Mouse (Mus musculus): Measurements from ENCODE around the gene Best3.
"Not testable (repeated sequence)": the region's sequence is repeated elsewhere in the genome, so short reads cannot be mapped to it uniquely, and the experiment has no call there.

Gene Best3

DNA sequence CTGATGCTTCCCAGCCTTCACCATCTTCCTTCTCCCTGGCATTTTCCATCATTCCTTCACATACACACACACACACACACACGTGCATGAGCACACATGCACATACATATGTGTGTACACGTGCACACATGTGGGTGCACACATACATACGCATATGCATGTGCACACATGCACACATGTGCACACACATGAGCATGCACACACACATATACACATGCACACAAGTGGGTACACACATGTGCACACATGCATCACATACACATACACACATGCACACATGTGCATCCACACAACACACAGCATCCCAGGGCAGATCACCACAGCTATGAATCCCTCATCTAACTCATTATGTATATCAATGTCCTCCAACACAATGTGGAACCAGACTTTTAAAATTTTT is 45.0 kb downstream of the Best3 start:
- Histone ChIP-seq H3K27me3 (ENCODE audit: control insufficient read depth, insufficient read depth, low read length, poor library complexity, severe bottlenecking) (no peaks in the 10 kb centered on the region), H3K36me3 (ENCODE audit: control insufficient read depth, insufficient read depth, low read length, poor library complexity, severe bottlenecking) (no peaks in the 10 kb centered on the region)
- no peak for DNase-seq (ENCODE audit: low read depth, low spot score)

GRCm38 (mm10) chr10:117033785-117034184 is 47.7 kb downstream of the Best3 start:
- Histone ChIP-seq H3K27me3 (ENCODE audit: control insufficient read depth, insufficient read depth, low read length, poor library complexity, severe bottlenecking) (no peaks in the 10 kb centered on the region), H3K36me3 (ENCODE audit: control insufficient read depth, insufficient read depth, low read length, poor library complexity, severe bottlenecking) (no peaks in the 10 kb centered on the region)
- peak; percentile 84 for DNase-seq (ENCODE audit: low read depth, low spot score)

DNA sequence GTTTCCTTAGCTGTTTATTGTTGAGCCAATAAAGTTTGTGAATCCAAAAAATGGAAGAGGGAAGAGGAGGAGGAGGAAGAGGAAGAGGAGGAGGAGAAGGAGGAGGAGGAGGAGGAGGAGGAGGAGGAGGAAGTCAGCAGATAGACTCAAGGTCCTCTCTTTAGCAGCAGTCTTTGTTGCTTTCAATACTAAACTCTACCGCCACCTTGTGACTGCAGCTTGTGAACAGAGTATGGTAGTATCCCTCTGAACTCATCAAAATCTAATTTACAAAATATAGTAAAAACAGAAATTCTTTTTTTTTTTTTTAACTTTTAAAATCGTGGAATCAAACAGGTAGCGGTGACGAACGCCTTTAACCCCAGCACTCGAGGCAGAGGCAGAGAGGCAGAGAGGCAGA is 54.2 kb downstream of the Best3 start:
- no peaks in the 10 kb centered on the region for H3K27me3 ChIP-seq (ENCODE audit: control insufficient read depth, insufficient read depth, low read length, poor library complexity, severe bottlenecking)
- no peaks in the 10 kb centered on the region for H3K36me3 ChIP-seq (ENCODE audit: control insufficient read depth, insufficient read depth, low read length, poor library complexity, severe bottlenecking)
- no peak for DNase-seq (ENCODE audit: low read depth, low spot score)

DNA sequence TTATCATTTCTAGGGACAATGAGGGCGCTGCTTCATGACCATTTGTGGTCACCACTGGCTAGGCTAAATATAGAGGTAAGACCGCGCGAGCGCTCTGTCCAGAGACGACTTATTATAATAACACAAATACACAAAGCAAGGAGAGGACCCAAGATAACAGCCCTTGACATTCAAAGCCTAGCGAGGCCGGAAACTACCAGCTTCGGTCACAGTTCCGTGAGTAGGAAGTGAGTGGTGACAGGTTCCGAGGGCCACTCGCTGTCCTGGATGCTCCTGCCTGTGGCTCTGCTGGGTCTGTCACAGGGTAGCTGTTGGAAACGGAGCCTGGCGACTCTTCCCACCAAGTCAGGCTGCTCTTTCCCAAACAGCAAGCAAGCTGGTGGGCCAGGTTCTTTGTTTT is 56.2 kb downstream of the Best3 start:
- Histone ChIP-seq H3K36me3 (ENCODE audit: control insufficient read depth, insufficient read depth, low read length, poor library complexity, severe bottlenecking) (no peaks in the 10 kb centered on the region), H3K27me3 (ENCODE audit: control insufficient read depth, insufficient read depth, low read length, poor library complexity, severe bottlenecking) (peaks cover 2% of the 10 kb centered on the region; the same call in 1 of the 2 replicates)
- no peak for DNase-seq (ENCODE audit: low read depth, low spot score)

DNA sequence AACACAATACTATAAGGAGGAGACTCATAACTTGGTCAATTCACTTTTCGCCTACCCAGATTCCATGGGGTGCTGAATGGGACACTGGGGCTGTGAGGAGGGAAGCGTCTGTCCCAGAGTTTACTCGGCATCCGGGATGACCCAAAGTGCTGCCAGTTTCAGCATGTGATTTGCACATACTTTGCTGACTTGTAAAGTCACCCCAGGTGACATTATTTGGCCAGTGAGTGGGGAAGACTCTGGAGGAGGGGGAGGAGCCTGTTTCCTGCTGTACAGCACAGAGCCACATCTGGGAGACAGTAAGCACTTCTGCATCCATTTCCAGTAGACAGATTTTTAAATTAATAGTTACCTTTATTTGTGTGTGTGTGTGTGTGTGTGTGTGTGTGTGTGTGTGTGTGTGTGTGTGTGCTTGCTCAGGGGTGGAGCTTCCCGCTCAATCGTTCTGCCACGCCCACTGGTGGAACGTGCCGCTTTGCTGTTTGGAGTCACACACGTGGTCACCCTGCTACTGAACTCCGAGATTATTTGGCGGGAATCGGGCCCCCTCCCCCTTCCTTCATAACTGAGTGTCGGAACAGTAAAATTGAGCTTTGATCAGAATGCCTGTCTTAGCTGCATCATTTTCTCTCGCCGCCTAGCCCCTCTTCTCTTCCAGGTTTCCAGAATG is 57.5 kb downstream of the Best3 start:
- H3K27me3 ChIP-seq (ENCODE audit: control insufficient read depth, insufficient read depth, low read length, poor library complexity, severe bottlenecking); H3K36me3 ChIP-seq (ENCODE audit: control insufficient read depth, insufficient read depth, low read length, poor library complexity, severe bottlenecking); DNase-seq (ENCODE audit: low read depth, low spot score): not testable (repeated sequence)

DNA sequence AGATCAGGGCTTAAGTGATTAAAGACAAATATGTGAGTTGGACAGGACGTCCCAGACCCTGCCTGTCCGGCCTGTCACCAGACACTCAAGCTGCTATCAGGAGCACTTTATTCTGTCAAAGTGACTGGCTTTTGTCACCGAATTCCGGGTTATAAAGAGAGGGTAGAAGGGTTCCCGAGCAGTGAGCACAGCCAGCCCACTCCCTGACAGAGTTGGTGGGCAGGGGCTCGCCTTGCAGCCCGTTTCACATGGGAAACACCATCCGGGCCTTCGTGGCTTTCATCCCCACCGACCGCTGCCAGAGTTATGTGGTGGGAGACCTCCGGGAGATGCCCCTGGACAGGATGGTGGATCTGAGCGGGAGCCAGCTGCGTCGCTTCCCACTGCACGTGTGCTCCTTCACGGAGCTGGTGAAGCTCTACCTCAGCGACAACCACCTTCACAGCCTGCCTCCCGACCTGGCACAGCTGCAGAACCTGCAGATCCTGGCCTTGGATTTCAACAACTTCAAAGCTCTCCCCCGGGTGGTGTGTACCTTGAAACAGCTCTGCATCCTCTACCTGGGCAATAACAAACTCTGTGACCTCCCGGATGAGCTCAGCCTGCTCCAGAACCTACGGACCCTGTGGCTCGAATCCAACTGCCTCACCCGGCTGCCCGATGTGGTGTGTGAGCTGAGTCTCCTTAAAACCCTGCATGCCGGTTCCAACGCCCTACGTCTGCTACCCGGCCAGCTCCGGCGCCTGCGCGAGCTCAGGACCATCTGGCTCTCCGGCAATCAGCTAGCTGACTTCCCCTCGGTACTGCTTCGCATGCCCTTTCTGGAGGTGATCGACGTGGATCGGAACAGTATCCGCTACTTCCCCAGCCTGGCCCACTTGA is 59.3 kb downstream of the Best3 start, which contains the start of gene Lrrc10:
Gene Lrrc10, plus strand, starts transcription at position 167 of the 882 bp plus-strand sequence.
- no peak for DNase-seq (ENCODE audit: low read depth, low spot score)
- Histone ChIP-seq H3K27me3 (ENCODE audit: control insufficient read depth, insufficient read depth, low read length, poor library complexity, severe bottlenecking) (peaks cover 2% of the 10 kb centered on the region; the same call in 1 of the 2 replicates), H3K36me3 (ENCODE audit: control insufficient read depth, insufficient read depth, low read length, poor library complexity, severe bottlenecking) (peaks cover 11% of the 10 kb centered on the region)

DNA sequence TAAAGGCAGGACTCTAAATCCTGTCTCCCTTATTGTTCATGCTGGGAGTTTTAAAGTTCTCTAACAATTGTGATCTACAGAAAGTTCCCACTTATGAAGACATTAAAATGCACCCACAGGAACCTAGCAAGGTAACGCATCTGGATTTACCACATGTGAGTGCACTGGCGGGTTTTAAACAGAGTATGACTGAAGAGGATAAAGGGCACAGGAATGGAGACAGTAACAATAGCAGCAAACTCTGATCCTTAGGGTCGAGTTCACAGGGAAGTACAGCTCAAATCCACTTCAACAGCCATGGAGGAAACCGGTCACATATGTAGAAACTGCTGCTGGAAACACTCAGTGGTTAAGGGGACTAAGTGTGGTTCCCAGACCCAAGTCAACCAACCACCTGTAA is 63.1 kb downstream of the Best3 start:
- H3K27me3 ChIP-seq (ENCODE audit: control insufficient read depth, insufficient read depth, low read length, poor library complexity, severe bottlenecking), result peaks cover 2% of the 10 kb centered on the region; the same call in 1 of the 2 replicates
- no peak for DNase-seq (ENCODE audit: low read depth, low spot score)
- H3K36me3 ChIP-seq (ENCODE audit: control insufficient read depth, insufficient read depth, low read length, poor library complexity, severe bottlenecking), result peaks cover 15% of the 10 kb centered on the region

DNA sequence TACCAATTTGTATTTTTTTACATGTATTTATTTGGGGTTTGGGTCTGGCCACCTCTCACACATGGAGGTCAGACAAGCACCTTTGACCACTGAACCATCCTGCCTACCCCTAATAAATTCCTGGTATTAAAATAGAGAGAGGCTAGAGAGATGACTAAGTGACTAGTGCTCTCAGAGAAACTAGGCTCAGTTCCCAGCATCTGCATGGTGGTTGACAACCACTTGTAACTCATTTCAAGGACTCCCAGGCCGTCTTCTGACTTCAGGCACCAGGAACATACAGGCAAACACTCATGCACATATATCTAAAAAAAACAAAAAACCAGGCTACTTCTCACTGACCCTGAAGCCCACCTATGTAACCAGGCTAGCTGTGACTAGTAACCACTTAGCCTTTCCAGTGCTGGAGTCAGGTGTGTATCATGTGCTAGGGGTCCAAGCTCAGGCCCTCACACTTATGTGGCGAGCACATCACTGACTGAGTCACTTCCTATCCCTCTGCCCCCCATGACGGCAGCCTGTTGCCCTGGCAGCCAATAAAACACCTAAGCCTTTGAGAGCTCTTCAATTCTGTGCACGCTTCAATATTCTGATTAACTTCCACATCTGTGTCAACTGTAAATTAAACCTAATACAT is 64.0 kb downstream of the Best3 start:
- peaks cover 2% of the 10 kb centered on the region; the same call in 1 of the 2 replicates for H3K27me3 ChIP-seq (ENCODE audit: control insufficient read depth, insufficient read depth, low read length, poor library complexity, severe bottlenecking)
- no peak for DNase-seq (ENCODE audit: low read depth, low spot score)
- peaks cover 20% of the 10 kb centered on the region for H3K36me3 ChIP-seq (ENCODE audit: control insufficient read depth, insufficient read depth, low read length, poor library complexity, severe bottlenecking)

DNA sequence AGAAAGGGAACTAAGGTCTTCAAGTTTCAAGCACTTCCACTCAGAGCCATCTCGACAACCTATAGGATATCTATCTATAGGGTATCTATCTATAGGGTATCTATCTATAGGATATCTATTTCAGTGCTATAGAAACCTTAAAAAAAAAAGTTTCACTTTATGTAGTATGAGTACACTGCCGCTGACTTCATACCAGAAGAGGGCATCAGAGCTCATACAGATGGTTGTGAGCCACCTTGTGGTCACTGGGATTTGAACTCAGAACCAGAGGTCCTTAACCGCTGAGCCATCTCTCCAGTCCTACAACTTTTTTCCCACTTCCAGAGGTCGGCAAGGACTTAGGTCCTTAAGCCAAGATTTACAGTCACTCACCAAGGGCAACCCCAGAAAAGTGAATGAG is 69.6 kb downstream of the Best3 start:
- Histone ChIP-seq H3K27me3 (ENCODE audit: control insufficient read depth, insufficient read depth, low read length, poor library complexity, severe bottlenecking) (no peaks in the 10 kb centered on the region), H3K36me3 (ENCODE audit: control insufficient read depth, insufficient read depth, low read length, poor library complexity, severe bottlenecking) (peaks cover 35% of the 10 kb centered on the region)
- DNase-seq (ENCODE audit: low read depth, low spot score), result peak; percentile 29

GRCm38 (mm10) chr10:117062894-117063253 is 76.8 kb downstream of the Best3 start:
- Histone ChIP-seq H3K36me3 (ENCODE audit: control insufficient read depth, insufficient read depth, low read length, poor library complexity, severe bottlenecking) (peaks cover 23% of the 10 kb centered on the region), H3K27me3 (ENCODE audit: control insufficient read depth, insufficient read depth, low read length, poor library complexity, severe bottlenecking) (no peaks in the 10 kb centered on the region)
- DNase-seq (ENCODE audit: low read depth, low spot score), result no peak

DNA sequence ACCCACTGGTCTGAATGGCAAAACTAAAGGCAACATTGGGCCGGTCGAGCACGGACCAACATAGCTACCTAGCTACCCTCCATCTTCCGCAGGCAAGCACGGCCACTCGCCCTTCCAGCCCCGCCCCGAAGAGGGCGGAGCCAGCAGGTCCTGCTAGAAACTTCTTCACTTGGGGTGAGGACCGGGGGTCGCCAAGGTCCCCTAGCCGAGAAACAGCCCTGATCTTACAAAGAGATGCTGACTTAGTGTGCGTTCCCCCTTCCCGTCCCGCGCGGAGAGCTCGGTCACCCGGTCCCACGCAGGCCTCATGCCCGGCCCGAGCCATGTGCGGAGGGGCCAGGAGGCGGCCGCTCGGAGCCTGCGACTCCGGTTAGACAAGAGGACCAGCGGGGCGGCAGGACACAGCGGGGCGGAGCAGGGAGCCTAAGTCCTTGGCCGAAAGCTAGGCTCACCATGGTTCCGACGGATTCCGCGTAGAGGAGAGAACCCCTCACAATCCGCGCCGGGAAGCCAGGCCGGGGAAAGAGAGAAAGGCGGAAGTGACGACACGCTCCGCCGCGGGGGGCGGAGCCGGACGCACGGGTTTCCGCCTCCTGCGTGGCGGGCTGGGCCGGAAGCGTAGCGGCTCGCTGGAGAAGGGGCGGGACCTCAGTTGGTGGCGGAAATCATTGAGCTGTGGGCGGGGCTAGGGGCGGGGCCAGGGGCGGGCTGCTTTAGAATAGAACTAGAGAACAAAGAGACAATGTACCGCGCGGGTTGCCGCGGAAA is 77.3 kb downstream of the Best3 start, which contains the start of gene Cct2:
Gene Cct2, minus strand, starts transcription at position 561 of the 768 bp plus-strand sequence.
- Histone ChIP-seq H3K27me3 (ENCODE audit: control insufficient read depth, insufficient read depth, low read length, poor library complexity, severe bottlenecking) (no peaks in the 10 kb centered on the region), H3K36me3 (ENCODE audit: control insufficient read depth, insufficient read depth, low read length, poor library complexity, severe bottlenecking) (peaks cover 20% of the 10 kb centered on the region)
- peak; percentile 98 for DNase-seq (ENCODE audit: low read depth, low spot score)

GRCm38 (mm10) chr10:117064076-117064475 is 78.0 kb downstream of the Best3 start:
- Histone ChIP-seq H3K27me3 (ENCODE audit: control insufficient read depth, insufficient read depth, low read length, poor library complexity, severe bottlenecking) (no peaks in the 10 kb centered on the region), H3K36me3 (ENCODE audit: control insufficient read depth, insufficient read depth, low read length, poor library complexity, severe bottlenecking) (peaks cover 20% of the 10 kb centered on the region)
- DNase-seq (ENCODE audit: low read depth, low spot score), result no peak

DNA sequence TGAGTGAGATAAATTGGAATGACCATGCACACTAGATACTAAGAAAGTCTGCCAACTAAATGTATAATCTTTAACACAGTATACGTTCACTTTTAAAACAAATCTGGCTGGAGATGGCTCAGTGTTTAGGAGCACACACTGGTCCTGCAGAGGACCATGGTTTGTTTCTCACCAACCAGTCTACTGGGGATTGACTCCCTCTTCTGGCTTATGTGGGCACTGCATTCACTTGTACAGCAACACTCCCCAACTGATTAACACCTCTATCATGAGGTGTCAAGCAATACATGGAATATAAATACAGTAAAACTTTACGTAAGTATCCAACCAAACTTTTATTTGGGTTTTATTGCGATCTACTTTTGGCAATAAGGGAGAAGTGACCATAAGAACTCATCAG is 83.0 kb downstream of the Best3 start:
- no peak for DNase-seq (ENCODE audit: low read depth, low spot score)
- Histone ChIP-seq H3K36me3 (ENCODE audit: control insufficient read depth, insufficient read depth, low read length, poor library complexity, severe bottlenecking) (0 out of 2 replicates have a peak, but pooled peaks cover 1% of the 10 kb centered on the region), H3K27me3 (ENCODE audit: control insufficient read depth, insufficient read depth, low read length, poor library complexity, severe bottlenecking) (no peaks in the 10 kb centered on the region)

GRCm38 (mm10) chr10:117072191-117072888 is 86.2 kb downstream of the Best3 start:
- peaks cover 6% of the 10 kb centered on the region; the same call in 1 of the 2 replicates for H3K36me3 ChIP-seq (ENCODE audit: control insufficient read depth, insufficient read depth, low read length, poor library complexity, severe bottlenecking)
- H3K27me3 ChIP-seq (ENCODE audit: control insufficient read depth, insufficient read depth, low read length, poor library complexity, severe bottlenecking), result no peaks in the 10 kb centered on the region
- no peak for DNase-seq (ENCODE audit: low read depth, low spot score)

All from splenic B cell, adult 2 months (primary cell).